Mouse (Mus musculus): Measurements from ENCODE around the gene Ccr5.

Ccr5 gene

GRCm38 (mm10) chr9:124143678-124144077, 22.3 kb downstream of the Ccr5 start:
- DNase-seq, result no peak

GRCm38 (mm10) chr9:124146307-124146706, 25.0 kb downstream of the Ccr5 start:
- no peak for DNase-seq

All from kidney, adult 9 months (tissue).